In the genomic region with DNA sequence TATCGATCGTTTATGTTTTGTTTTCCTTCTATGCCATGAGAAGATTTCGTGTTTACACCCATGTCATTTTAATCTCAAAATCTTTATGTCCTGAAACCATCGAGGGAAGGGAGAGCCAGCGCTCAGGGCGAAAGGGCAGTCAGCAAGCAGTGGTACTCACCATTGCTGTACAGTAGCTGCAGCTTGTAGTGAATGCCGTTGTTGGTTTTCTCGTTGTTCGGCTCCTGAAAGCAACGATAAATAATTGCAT, we compare ENCODE assay signal across 8 mouse cellular contexts. TPM values are rescaled to one million over a fixed set of nuclear protein-coding genes. Genes with fewer than 3 reads are reported as not detected.
DNase-seq lines count a peak whose midpoint lies in the region; ATAC-seq and TF ChIP-seq lines count a peak whose summit lies in the region.

No protein-coding gene starts in this region.

- intact Hi-C loops in gastrocnemius, adult 2 months (cut with DNase I): loop anchor here (5.0 to 10.0 kb wide), 2 partner anchors 46 to 238 kb away; no protein-coding TSS in a partner anchor

- TF ChIP-seq CTCF in gastrocnemius, adult 2 months (IDR thresholded peaks at IDR 0.05): no peak

- H3K27ac ChIP-seq in gastrocnemius, adult 2 months: peak overlapping the region; percentile 94
- peak overlapping the region; percentile 95 for H3K27ac ChIP-seq in limb, embryonic 14.5 days (replicated peaks; ENCODE audit: low read depth, low read length)
- H3K27ac ChIP-seq in stomach, embryonic 16.5 days (ENCODE audit: low read length): no peak overlapping the region

- no peak for TF ChIP-seq POLR2A in limb, embryonic 14.5 days (IDR thresholded peaks at IDR 0.05; ENCODE audit: borderline replicate concordance, extremely low read depth, insufficient read depth, insufficient read length)

- no peak for DNase-seq in gastrocnemius, adult 2 months
- DNase-seq in gastrocnemius, adult 18-20 months (ENCODE audit: low spot score): no peak
- peak; percentile 56 for DNase-seq in retina, embryonic 14.5 days (ENCODE audit: low spot score)
- no peak for DNase-seq in retina, postnatal 1 day
- DNase-seq in limb, embryonic 14.5 days (ENCODE audit: low spot score): no peak
- DNase-seq in layer of hippocampus, postnatal 36 days: no peak
- DNase-seq in T-cell, adult 2 months (ENCODE audit: low spot score): no peak

- H3K9ac ChIP-seq in limb, embryonic 14.5 days (ENCODE audit: low read depth, low read length, severe bottlenecking): peak overlapping the region; percentile 98
- H3K9ac ChIP-seq in stomach, embryonic 16.5 days (ENCODE audit: low read length): peak overlapping the region; percentile 73

- H3K4me2 ChIP-seq in limb, embryonic 14.5 days (replicated peaks; ENCODE audit: low read depth, low read length, severe bottlenecking): peak overlapping the region; percentile 91
- H3K4me2 ChIP-seq in stomach, embryonic 16.5 days (ENCODE audit: low read depth, low read length): peak overlapping the region; percentile 95

- ATAC-seq in limb, embryonic 14.5 days (ENCODE audit: low FRiP score, low read depth): no peak
- ATAC-seq in stomach, embryonic 16.5 days (ENCODE audit: insufficient read depth, low FRiP score): no peak

- H3K4me3 ChIP-seq in gastrocnemius, adult 2 months: peak overlapping the region; percentile 92
- peak overlapping the region; percentile 84 for H3K4me3 ChIP-seq in limb, embryonic 14.5 days (replicated peaks; ENCODE audit: low read length)
- peak overlapping the region; percentile 61 for H3K4me3 ChIP-seq in stomach, embryonic 16.5 days (replicated peaks; ENCODE audit: low read length)

- H3K9me3 ChIP-seq in limb, embryonic 14.5 days (ENCODE audit: control insufficient read depth, low read length): no peaks in the 10 kb centered on the region
- no peaks in the 10 kb centered on the region for H3K9me3 ChIP-seq in stomach, embryonic 16.5 days (replicated peaks; ENCODE audit: control insufficient read depth, low read length)

- H3K4me1 ChIP-seq in limb, embryonic 14.5 days (ENCODE audit: control insufficient read depth, insufficient read depth, low read length): peaks cover 29% of the 10 kb centered on the region
- peaks cover 27% of the 10 kb centered on the region for H3K4me1 ChIP-seq in stomach, embryonic 16.5 days (ENCODE audit: control insufficient read depth, insufficient read depth, low read length)

- WGBS in limb, embryonic 14.5 days: 2% methylated on average over 10 of the region's 10 CpGs
- WGBS in stomach, embryonic 16.5 days: 1% methylated on average over 10 of the region's 10 CpGs

- H3K27me3 ChIP-seq in limb, embryonic 14.5 days (ENCODE audit: control insufficient read depth, insufficient read depth, low read length): peaks cover 34% of the 10 kb centered on the region
- H3K27me3 ChIP-seq in stomach, embryonic 16.5 days (ENCODE audit: control insufficient read depth, insufficient read depth, low read length): peaks cover 84% of the 10 kb centered on the region

- H3K36me3 ChIP-seq in limb, embryonic 14.5 days (ENCODE audit: control insufficient read depth, insufficient read depth, low read length): peaks cover 53% of the 10 kb centered on the region
- H3K36me3 ChIP-seq in stomach, embryonic 16.5 days (ENCODE audit: control insufficient read depth, insufficient read depth, low read length): no peaks in the 10 kb centered on the region

RNA-seq across cellular contexts. Expression of a gene that starts 1.4 kb away (rescaled TPM):
- 1 to 10 TPM; 7.2 to 7.7 TPM for total RNA-seq in gastrocnemius, adult 2 months (2021)
- total RNA-seq in gastrocnemius, adult 18-20 months (2021): 1 to 10 TPM; 6.2 to 7.2 TPM
- 80.3 and 93.2 TPM in 2 replicates for polyA plus RNA-seq in limb, embryonic 14.5 days (2012; rRNA removed)
- 15.3 and 17.8 TPM in 2 replicates for polyA plus RNA-seq in limb, embryonic 14.5 days (2014; fragmentation: Nextera tagmentation; extraction: Ambion mirVana)
- 0.79 and 0.84 TPM in 2 replicates for polyA plus RNA-seq in stomach, embryonic 16.5 days (2015; fragmentation: Nextera tagmentation; extraction: Ambion mirVana)
- total RNA-seq in layer of hippocampus, postnatal 36 days (2021): under 1 TPM; 0.38 to 0.60 TPM

Comparison
In these comparisons a context has a peak if more than half of its experiments do, and no peak if none do; other contexts are left out.
1. RNA of a gene that starts 1.4 kb away (total RNA-seq): 7.2 to 7.7 TPM in gastrocnemius, adult 2 months and 6.2 to 7.2 TPM in gastrocnemius, adult 18-20 months; 0.38 to 0.60 TPM in layer of hippocampus, postnatal 36 days; every median in the first group is over 4 times any median in the second.
2. Peak in every context shown above with its lines, with median percentiles within 50 percentile points of each other: H3K4me3 ChIP-seq.